Mouse (Mus musculus) embryonic facial prominence, embryonic 11.5 days (tissue): ENCODE measurements at regions not wholly inside any gene's neighbourhood (a gene's known extent, or its start where the extent isn't known, plus 50 kb on each side); places are given as distances from the start of the nearest gene placed in this dataset.

Experiments
- ATAC-seq: fragments of 200-750 bp; cut with Nextera tagmentation; replicated peaks from 2 replicates; pipeline ENCODE4 v1.8.0; 2017; ENCODE audit warnings: low read depth; ENCODE audit not compliant: insufficient number of reproducible peaks, low FRiP score, low TSS enrichment
- DNase-seq: peaks from one replicate; pipeline ENCODE4 v3.0.0-alpha.2; 2015; ENCODE audit warnings: low spot score
- H3K27ac ChIP-seq: fragments of 300-500 bp; sonication (generic); replicated peaks from 2 replicates; pipeline ENCODE4 v1.5.1; 2014; ENCODE audit warnings: mild to moderate bottlenecking, low read depth, low read length, control low read depth
- H3K27me3 ChIP-seq: fragments of 300-500 bp; sonication (generic); 2 replicates; pipeline ENCODE4 v1.6.1; 2014; ENCODE audit warnings: mild to moderate bottlenecking, low read length, moderate library complexity, mixed read lengths; ENCODE audit not compliant: control insufficient read depth, insufficient read depth
- H3K36me3 ChIP-seq: fragments of 300-500 bp; sonication (generic); replicated peaks from 2 replicates; pipeline ENCODE4 v1.6.1; 2014; ENCODE audit warnings: low read depth, mild to moderate bottlenecking, low read length, moderate library complexity, mixed read lengths; ENCODE audit not compliant: control insufficient read depth, insufficient read depth
- H3K4me1 ChIP-seq: fragments of 300-500 bp; sonication (generic); 2 replicates; pipeline ENCODE4 v1.6.1; 2014; ENCODE audit warnings: low read length, mixed read lengths; ENCODE audit not compliant: control insufficient read depth, insufficient read depth
- H3K4me2 ChIP-seq: fragments of 300-500 bp; sonication (generic); 2 replicates; pipeline ENCODE4 v1.6.1; 2014; ENCODE audit warnings: low read depth, mild to moderate bottlenecking, control low read depth, low read length, moderate library complexity
- H3K4me3 ChIP-seq: fragments of 300-500 bp; sonication (generic); 2 replicates; pipeline ENCODE4 v1.5.1; 2014; ENCODE audit warnings: low read depth, low read length, control low read depth
- H3K9ac ChIP-seq: fragments of 300-500 bp; sonication (generic); replicated peaks from 2 replicates; pipeline ENCODE4 v1.6.1; 2014; ENCODE audit warnings: mild to moderate bottlenecking, control low read depth, low read length
- H3K9me3 ChIP-seq: fragments of 300-500 bp; sonication (generic); replicated peaks from 2 replicates; pipeline ENCODE4 v1.6.1; 2016; ENCODE audit warnings: mild to moderate bottlenecking, low read length, inconsistent platforms, mixed read lengths; ENCODE audit not compliant: control insufficient read depth
- WGBS: fragments of 180-500 bp; shearing (Covaris S2); extraction: QIAGEN DNeasy Blood & Tissue Kit; methylation state at CpG from one replicate; pipeline ENCODE4 v1.1.7; 2014; 5-methylcytosine and 5-hydroxymethylcytosine counted together

DNA sequence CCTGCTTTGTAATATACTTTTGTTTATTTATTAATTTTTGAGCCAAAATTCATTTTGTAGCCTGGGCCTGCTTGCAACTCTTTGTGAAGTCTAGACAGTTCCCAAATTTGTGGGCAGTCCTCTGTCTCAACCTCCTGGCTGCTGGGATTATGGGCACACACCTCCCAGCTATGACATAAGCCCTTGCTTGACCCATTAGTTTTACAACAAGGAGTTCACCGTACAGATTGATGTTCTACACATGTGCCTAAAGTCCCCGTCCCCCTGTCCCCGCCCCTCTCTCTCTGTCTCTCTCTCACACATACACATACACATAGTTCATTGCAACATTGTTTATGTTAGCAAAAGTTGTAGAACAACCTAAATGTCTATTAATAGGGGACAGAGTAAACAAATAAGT is 63.7 kb upstream of the Abca1 start:
- ATAC-seq = no peak
- no peak for DNase-seq
- H3K27me3 ChIP-seq = no peaks in the 10 kb centered on the region
- no peak overlapping the region for H3K4me2 ChIP-seq
- H3K4me1 ChIP-seq = no peaks in the 10 kb centered on the region
- H3K9ac ChIP-seq = no peak overlapping the region
- H3K36me3 ChIP-seq = no peaks in the 10 kb centered on the region
- no peaks in the 10 kb centered on the region for H3K9me3 ChIP-seq
- 86% methylated on average over 3 of the region's 3 CpGs for WGBS
- no peak overlapping the region for H3K27ac ChIP-seq
- H3K4me3 ChIP-seq = no peak overlapping the region

DNA sequence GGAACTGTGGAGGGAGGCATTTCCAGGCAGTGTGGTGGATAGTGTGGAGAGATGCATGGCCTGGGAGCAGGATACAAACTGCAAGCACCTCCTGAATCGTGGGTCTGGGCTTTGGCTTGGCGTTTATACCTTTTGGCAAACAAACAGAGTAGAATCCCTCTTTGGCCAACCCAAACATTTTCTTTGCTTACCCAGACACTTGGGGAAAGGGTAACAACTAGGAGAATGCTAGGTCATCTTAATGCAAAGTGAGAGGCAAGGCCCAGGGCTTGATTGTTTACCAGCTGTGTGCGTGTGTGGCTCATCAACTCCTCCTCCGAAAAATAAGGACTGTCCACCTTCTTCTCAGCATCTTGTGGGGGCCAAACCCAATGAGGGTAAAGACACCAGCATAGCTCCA is 61.1 kb upstream of the Abca1 start:
- Histone ChIP-seq H3K9me3 (no peaks in the 10 kb centered on the region), H3K27ac (no peak overlapping the region), H3K27me3 (no peaks in the 10 kb centered on the region), H3K4me2 (no peak overlapping the region), H3K36me3 (no peaks in the 10 kb centered on the region), H3K4me1 (no peaks in the 10 kb centered on the region), H3K9ac (no peak overlapping the region), H3K4me3 (no peak overlapping the region)
- no peak for ATAC-seq
- WGBS = 81% methylated on average over 4 of the region's 4 CpGs
- no peak for DNase-seq

DNA sequence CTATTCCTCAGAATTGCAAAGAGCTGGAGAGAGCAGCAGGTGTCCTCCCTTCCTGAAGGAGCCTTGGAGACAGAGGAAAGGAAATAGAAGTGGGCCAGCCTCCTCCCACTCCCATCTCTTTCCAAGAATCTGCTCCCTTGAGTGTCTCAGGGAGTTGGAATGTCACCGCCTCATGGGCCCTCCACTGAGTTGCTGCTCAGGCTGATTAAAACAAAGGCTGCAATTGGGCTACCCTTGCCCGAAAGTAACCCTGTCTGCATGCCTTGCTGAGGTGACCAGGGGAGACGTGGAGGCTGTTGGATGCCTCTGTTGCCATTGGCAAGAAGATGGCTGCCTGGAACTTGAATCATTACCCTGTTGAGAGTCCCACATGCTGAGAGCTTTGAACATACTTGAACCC is 59.7 kb upstream of the Abca1 start:
- no peaks in the 10 kb centered on the region for H3K27me3 ChIP-seq
- H3K27ac ChIP-seq = no peak overlapping the region
- whole genome bisulfite sequencing = 62% methylated on average over 3 of the region's 3 CpGs
- no peaks in the 10 kb centered on the region for H3K36me3 ChIP-seq
- no peaks in the 10 kb centered on the region for H3K4me1 ChIP-seq
- no peak overlapping the region for H3K4me3 ChIP-seq
- no peaks in the 10 kb centered on the region for H3K9me3 ChIP-seq
- no peak overlapping the region for H3K4me2 ChIP-seq
- no peak for DNase-seq
- H3K9ac ChIP-seq = no peak overlapping the region
- ATAC-seq = no peak

DNA sequence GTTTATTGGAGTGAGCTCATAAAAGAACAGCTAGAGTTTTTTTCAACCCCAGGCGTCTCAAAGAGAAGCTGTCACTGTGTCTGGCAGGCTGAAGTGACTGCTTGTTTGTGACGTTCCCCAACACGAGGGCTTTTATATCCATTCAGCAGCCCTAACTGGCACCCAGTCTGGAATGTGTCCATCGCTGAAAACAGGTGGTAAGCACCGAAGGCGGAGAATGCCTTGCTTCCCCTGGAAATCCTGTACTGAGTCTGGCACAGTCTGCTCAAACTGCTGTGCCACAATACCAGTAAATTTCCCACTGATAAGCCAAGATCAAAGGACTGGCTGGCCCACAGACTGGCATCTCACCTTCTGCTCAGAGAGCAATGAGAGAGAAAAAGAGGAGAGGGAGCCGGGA is 59.1 kb upstream of the Abca1 start:
- no peak overlapping the region for H3K4me2 ChIP-seq

DNA sequence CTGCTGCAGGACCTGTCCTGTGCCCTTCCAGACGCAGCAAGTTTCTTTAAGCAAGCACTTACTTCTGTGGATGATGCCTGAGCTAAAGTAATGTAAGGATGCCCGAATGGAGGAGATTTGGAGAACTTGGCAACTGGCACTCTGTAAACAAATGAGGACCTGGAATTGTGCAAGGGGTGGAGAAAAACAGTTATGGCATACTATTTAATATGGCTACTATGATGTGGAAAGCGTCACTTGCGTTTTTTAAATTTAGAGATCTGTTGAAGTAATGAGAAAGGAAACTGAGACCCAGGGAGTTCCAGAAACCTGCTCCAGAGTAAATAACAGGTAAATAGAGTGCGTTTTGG is 58.6 kb upstream of the Abca1 start:
- H3K4me1 ChIP-seq = no peaks in the 10 kb centered on the region
- H3K9me3 ChIP-seq = no peaks in the 10 kb centered on the region
- H3K9ac ChIP-seq = no peak overlapping the region; the same call in 1 of the 2 replicates
- H3K4me3 ChIP-seq = no peak overlapping the region
- no peak for DNase-seq
- H3K27ac ChIP-seq = no peak overlapping the region
- peak overlapping the region; percentile 67 for H3K4me2 ChIP-seq
- WGBS = 51% methylated on average over 5 of the region's 5 CpGs
- no peaks in the 10 kb centered on the region for H3K27me3 ChIP-seq
- no peak for ATAC-seq
- H3K36me3 ChIP-seq = no peaks in the 10 kb centered on the region

More for the DNA sequence above, 59.1 kb upstream of the Abca1 start:
- Histone ChIP-seq H3K27me3 (no peaks in the 10 kb centered on the region), H3K9ac (no peak overlapping the region), H3K9me3 (no peaks in the 10 kb centered on the region), H3K27ac (no peak overlapping the region), H3K4me1 (no peaks in the 10 kb centered on the region), H3K4me3 (no peak overlapping the region), H3K36me3 (no peaks in the 10 kb centered on the region)
- no peak for ATAC-seq
- WGBS = 42% methylated on average over 7 of the region's 7 CpGs
- no peak for DNase-seq

DNA sequence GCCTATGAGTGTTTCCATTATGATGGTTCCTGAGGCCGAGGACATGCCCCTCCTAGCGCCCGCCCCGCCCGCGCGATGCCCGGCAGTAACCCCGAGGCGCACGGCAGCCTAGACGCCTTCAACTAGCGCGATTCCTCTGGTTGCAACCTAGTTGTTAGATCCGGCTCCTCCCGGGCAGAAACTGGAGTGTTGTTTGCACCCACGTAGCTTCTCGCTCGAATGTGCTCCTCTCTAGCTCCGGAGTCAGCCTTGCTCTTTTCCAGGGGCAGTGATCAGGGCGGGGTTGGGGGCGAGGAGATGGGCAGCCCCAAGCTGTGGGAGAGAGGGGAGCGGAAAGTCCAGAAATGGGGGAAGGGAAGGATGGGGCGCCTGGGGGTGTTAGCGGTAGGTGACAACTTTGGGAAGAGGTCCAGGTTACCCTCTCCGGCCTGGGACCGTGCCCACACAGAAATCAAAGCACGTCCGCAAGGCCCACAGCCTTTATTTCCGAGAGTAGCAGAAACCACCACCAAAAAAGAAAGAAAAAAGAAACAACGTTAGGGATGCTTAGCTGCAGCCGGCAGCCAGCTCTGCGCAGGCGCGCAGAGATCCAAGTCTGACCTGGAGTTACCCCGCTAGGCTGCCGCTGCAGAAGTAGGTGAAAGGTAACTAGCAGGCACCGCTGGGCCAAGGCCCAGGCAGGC is 58.1 kb upstream of the Abca1 start:
- H3K9ac ChIP-seq = peak overlapping the region; percentile 48
- H3K9me3 ChIP-seq = no peaks in the 10 kb centered on the region
- peak overlapping the region; percentile 67 for H3K4me2 ChIP-seq
- ATAC-seq (peak; percentile 92), DNase-seq (peak; percentile 84)
- H3K4me3 ChIP-seq = peak overlapping the region; percentile 46
- WGBS = under 1% methylated on average over 38 of the region's 38 CpGs
- no peaks in the 10 kb centered on the region for H3K4me1 ChIP-seq
- no peaks in the 10 kb centered on the region for H3K36me3 ChIP-seq
- H3K27me3 ChIP-seq = no peaks in the 10 kb centered on the region
- H3K27ac ChIP-seq = 0 out of 2 replicates have a peak overlapping the region, but pooled peaks have one; percentile 48

DNA sequence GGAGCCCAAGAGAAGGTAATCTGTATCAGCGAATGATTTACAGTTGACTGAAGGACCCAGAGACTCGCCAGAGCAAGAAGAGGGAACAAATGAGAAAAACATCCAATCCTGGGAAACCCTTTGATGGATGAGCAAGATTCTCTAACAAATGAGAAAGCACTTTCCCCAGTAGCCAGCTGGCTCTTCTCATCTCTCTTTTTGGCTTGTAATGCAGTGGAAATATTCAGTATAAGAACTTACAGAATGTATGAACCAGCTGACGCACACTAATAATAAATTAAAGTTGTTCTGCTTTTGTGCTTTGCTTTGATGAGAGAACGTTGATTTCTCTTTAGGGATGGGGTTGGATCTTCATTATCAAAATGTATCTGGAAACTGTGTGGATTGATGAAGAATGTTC is 52.8 kb upstream of the Abca1 start:
- DNase-seq (no peak), ATAC-seq (no peak)
- no peak overlapping the region for H3K4me3 ChIP-seq
- no peak overlapping the region for H3K9ac ChIP-seq
- H3K4me2 ChIP-seq = no peak overlapping the region
- no peaks in the 10 kb centered on the region for H3K4me1 ChIP-seq
- WGBS = 86% methylated on average over 4 of the region's 4 CpGs
- no peak overlapping the region for H3K27ac ChIP-seq
- no peaks in the 10 kb centered on the region for H3K36me3 ChIP-seq
- H3K9me3 ChIP-seq = no peaks in the 10 kb centered on the region
- H3K27me3 ChIP-seq = no peaks in the 10 kb centered on the region

DNA sequence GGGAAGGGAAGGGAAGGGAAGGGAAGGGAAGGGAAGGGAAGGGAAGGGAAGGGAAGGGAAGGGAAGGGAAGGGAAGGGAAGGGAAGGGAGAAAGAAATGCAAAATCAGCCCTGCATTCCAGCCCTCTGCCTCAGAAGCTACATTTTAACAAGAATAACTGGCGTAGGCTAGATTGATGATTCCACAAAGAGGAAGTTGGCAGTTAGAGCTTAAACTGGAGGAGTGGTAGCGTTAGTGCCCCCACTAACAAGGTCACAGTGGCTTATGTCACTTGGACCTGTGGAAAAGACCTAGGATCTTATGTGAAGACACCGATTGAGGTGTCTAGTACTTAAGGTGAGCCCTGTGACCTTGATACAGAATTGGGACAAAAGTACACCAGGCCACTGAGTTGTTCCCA is 51.0 kb upstream of the Abca1 start:
- Histone ChIP-seq H3K9ac (no peak overlapping the region), H3K27me3 (no peaks in the 10 kb centered on the region), H3K27ac (no peak overlapping the region), H3K4me2 (no peak overlapping the region), H3K36me3 (no peaks in the 10 kb centered on the region), H3K4me3 (no peak overlapping the region), H3K9me3 (no peaks in the 10 kb centered on the region), H3K4me1 (no peaks in the 10 kb centered on the region)
- ATAC-seq (no peak), DNase-seq (no peak)
- 82% methylated on average over 3 of the region's 3 CpGs for WGBS
